Mouse (Mus musculus) lung, postnatal 36 days (tissue): ENCODE measurements at regions not wholly inside any gene's neighbourhood (a gene's known extent, or its start where the extent isn't known, plus 50 kb on each side); places are given as distances from the start of the nearest gene placed in this dataset.
A peak's percentile ranks its signal among the peaks of the same experiment; 100 is the strongest.
"Not testable (repeated sequence)": the region's sequence is repeated elsewhere in the genome, so short reads cannot be mapped to it uniquely, and the experiment has no call there.

Experiments
- DNase-seq: peaks from one replicate; pipeline ENCODE4 v3.0.0; 2022; ENCODE audit warnings: mixed read lengths

DNA sequence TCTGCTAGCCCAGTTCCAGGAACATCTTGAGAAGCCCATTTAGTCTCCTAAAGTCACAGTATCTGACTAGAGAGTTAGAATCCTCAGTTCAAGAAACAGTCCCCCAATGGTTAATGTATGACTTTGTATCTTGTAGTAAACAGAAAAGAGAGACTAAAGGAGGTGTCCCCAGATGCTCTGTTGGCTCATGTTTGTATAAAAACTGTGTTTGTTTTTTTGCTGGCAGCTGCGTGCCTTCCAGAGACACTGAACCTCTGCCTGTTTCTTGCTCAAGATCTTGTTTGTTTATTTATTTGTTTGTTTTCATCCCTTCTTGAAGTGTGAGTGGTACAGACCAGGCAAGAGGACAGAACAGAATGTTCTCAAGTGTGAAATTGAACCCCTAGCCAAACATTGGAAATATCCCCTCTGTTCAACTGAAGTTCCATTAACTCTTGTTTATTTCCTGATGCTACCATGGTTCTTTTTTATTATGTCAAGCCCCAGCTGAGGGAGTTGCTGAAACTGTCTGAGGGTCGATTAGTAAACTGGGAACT lies 451.3 kb upstream of the Ube2e3 start:
- DNase-seq, result peak; percentile 55

GRCm38 (mm10) chr2:78412985-78413384 lies 454.9 kb upstream of the Ube2e3 start:
- DNase-seq, result no peak

DNA sequence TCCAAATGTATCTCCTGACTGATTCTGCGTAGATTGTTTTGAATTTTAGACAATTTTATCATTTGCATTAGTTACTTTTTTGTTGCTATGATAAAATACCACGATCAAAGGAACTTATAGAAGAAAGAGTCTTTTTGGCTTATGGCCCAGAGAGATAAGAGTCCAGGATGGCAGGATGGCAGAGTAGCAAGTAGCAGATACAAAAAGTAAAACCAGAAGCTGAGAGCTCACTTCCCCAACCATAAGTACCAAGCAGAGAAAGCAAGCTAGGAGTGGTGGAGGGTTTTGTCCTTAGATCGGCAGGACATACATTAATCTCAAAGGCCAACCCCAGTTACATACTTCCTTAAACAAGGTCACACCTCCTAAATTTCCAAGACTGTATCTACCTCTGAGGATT lies 457.7 kb upstream of the Cwc22 start:
- no peak for DNase-seq

- no peak for DNase-seq
These were observed 453.1 kb upstream of the Cwc22 start for GRCm38 (mm10) chr2:78399236-78399635.

DNA sequence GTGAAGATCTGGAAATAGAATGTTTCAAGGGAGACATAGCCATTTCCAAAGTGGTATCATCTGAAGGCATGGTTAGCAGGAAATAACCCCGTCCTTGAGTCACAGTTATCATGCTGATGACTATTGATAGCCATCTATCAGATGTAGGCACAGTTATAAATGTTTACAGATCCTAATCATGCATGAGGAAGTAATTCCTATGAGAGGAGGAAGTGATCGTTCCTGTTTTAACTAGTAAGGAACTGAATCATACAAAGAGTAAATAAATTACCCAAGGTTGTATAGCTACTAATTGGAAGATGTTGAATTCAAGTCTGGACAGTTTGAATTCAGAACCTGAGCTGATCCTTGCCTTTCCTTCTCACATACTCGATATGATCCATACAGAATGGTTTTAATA lies 450.7 kb upstream of the Cwc22 start:
- DNase-seq, result no peak

GRCm38 (mm10) chr2:78393090-78393489 lies 446.9 kb upstream of the Cwc22 start:
- DNase-seq, result no peak

DNA sequence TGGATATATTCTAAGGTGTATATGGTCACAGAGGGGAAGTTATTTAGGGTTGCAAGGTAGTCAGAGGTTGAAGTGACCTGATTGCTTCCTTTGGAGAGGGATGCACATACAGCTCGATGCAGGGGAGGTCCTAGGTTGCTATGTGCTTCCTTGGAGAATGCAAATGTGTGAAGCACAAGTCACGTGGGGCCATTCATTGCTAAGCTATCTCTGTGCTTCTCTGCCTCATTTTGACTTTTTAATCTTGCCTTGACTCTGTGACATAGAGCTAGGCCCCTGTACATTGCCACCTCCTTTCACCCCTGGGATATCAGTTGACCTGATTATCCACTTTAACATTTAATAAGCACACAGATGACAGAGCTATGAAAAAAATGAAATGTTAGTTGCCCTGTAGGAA lies 446.2 kb upstream of the Cwc22 start:
- DNase-seq, result no peak

GRCm38 (mm10) chr2:78388001-78388400 lies 441.8 kb upstream of the Cwc22 start:
- no peak for DNase-seq

- no peak for DNase-seq
These were observed 435.1 kb upstream of the Cwc22 start for GRCm38 (mm10) chr2:78381234-78381633.

DNA sequence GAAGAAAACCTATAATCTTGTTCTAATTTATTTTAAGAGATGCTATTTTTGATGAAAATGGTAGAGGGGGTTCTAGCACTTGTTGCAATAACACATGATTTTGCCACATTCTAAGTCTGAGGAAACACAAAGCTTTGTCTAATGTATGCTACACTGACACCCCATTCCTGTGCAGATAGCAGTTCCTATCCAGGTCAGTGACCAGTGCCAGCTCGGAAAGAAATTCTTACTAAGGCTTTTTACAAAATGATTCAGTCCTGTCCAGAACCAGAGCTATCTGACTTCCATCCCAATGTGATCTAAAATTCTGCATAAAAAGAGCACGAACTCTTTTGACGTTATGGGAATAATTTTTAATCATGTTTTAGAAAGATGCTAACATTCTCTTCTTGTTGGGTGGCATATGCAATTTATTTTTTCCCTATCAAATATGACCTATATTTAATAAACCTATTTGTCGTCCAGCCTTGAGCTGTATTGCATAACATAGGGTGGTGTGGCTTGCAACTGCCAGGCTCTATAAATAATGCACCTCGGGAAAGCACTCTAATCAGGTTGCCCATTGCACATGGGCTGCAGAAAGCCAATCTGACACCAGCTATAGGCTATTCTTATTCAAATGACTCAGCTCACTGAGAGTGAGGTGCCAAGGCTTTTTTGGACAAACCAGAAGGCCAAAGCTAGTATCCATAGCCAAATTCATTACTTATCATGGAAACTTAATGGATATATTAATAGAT lies 385.7 kb upstream of the Cwc22 start:
- no peak for DNase-seq

DNA sequence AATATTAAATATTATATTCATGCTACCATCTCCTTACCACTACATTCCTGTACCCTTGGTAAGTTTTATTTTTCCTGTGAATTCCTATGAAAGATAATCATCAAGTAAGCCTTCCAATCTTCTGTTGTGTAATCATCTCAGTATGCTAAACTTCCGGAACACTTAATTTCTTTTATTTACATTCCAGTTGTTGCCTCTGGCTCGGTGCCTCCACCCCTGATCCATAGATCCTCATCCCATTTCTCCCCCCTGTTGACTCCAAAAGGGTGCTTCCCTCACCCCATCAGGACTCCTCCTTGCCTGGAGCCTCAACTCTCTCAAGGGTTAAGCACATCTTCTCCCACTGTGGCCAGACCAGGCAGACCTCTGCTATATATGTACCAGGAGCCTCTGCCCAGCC lies 379.9 kb upstream of the Cwc22 start:
- no peak for DNase-seq

- DNase-seq, result no peak
These were observed 376.2 kb upstream of the Cwc22 start for GRCm38 (mm10) chr2:78322216-78322965.

DNA sequence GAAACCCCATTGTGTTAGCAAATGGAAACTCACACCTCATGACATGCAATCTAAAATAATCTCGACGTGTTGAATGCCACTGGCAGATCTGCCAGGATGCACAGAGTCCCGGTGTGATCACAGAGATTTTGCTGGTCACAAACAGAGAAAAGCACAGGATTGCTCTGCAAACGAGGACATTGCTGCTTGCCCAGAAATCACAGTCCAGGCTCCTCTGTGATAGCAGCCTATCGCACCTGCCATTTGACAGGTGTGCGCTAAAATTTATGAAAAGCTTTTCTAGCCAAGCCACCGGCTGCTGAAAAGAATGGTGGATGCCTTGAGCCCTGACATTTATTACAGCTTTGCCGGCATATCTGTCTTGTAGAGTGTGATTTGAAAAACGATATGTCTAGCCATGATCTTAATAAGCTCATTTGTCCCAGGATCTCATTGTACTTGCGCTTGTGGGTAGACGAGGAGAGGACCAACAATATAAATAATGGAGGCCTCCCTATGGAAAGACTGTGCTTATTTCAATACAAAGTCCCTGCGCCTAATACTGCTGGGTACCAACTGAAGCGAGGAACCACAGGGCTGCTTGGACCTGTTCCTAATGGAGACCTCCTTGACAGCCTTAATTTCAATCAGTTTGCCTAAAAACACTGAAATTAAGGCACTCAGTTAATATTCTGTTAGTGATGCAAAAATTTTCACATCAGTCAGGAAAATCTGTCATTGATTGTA lies 365.8 kb upstream of the Cwc22 start:
- no peak for DNase-seq

GRCm38 (mm10) chr2:78309361-78309760 lies 363.2 kb upstream of the Cwc22 start:
- no peak for DNase-seq

DNA sequence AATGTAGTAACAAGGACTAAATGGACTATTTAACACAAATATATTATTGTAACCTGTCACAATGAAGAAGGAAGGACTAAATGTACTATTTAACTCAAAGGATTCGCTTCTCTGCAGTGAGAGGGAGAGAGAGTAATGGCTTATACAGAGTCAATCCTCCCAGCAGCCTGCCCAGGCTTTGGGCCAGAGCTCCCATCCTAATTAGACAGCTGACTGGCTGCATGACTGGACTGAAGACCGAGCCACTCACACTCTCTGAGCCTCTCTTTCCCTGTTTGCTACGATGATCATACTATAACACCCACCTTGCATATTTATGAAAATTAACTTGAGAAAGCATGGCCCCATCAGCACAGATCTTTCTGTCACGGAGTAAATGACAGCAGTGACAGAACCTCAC lies 360.7 kb upstream of the Cwc22 start:
- DNase-seq, result no peak

DNA sequence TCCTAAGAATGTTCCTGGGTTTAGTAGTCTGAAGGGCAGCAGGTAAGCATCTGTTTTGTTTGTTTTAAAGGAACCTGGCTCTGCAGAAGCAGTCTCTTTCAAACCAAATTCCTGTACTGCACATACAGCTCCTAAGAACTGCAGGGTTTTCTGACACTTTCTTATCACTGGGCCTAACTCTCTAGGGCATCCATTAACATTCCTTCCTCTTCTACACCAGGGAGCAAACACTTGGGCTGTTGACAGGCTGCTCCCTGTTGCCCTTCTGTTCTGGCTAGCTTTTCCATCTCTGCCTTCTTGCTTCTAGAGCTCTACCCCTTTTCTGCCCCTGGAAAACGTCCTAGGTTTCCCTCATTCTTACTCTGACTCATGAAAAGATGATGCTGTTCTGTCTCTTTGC lies 345.5 kb upstream of the Cwc22 start:
- DNase-seq, result peak; percentile 6

- no peak for DNase-seq
These were observed 338.6 kb upstream of the Cwc22 start for GRCm38 (mm10) chr2:78284806-78285205.

GRCm38 (mm10) chr2:78283605-78284004 lies 337.4 kb upstream of the Cwc22 start:
- DNase-seq, result no peak

DNA sequence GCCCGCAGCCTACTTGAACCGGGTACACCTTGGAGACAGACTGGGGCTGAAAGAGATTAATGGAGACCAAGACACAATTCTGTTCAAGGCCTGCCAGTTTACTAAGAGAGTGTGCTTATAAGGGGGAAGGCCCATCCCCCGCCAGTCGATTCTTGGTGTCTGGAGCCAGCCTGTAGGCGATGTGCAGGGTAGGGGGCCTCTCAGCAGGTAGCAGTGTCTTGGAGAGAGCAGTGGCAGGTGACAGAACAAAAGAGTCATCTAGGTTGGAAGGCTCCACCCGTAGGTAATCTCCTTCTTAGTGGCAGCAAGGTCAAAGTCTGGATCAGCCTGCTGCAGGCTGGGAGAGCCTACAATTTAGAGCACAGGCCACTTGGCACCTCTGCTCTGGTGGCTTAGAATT lies 335.7 kb upstream of the Cwc22 start:
- not testable (repeated sequence) for DNase-seq

DNA sequence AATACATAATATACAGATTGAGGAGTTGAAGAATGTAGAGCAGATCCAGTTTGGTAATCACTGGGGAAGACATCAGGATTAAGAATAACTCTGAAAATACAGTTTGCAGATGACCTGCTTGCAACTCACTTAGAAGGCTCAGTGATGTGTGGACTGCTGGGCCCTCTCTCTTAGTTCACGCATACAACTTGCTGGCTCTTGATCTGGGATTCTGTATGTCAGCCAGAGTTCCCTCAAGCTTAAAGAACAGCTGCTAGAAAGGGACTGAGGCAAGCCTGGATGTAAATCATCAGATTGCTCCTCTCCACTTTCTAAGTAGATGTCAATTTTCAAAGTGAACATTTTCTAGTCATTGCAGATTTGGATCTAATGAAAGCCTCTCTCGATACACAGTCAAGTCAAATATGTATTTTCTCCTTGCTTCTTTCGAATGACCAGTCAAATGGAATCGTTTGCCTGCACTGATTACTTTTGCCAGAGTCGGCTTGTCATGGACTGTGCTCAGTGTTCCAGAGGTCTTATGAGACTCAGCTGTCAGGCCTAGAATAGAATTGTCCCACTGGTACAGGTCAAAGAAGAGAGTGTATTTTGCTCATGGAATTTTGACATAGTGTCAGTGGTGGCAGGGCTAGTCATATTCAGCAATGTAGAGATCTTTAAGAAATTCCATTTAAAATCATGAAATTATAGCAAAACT lies 334.2 kb upstream of the Cwc22 start:
- peak; percentile 23 for DNase-seq

- peak; percentile 68 for DNase-seq
These were observed 333.3 kb upstream of the Cwc22 start for GRCm38 (mm10) chr2:78279382-78280056.

DNA sequence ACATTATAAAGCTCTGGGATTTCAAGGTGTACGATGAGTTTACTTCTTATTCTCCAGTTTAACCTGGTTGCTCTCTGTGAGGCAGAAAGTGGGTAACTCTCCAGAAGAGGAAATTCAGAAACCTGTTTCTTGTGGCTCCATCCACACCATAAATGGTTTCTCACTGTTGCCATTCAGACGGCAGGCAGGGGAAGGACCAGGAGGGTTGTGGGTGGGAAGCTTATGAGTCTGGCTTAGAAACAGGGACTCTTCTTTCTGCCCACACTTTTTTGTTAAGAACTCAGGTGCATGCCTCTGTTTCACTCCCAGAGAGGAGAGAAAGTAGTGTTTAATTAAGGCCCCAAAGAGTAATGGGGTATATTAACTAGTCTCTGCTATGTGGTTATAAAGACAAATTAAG lies 332.5 kb upstream of the Cwc22 start:
- DNase-seq, result no peak
